Mouse (Mus musculus): ENCODE results near the gene Musk.

GRCm38 (mm10) chr4:58351165-58351564 lies 65.4 kb downstream of the Musk start:
- no peak for TF ChIP-seq POLR2A (IDR thresholded peaks at IDR 0.05; ENCODE audit: low read depth, low read length)
- TF ChIP-seq CTCF (IDR thresholded peaks at IDR 0.05; ENCODE audit: borderline replicate concordance, insufficient read depth, low read length), result no peak
